Mouse (Mus musculus): ENCODE data around the gene A930002H24Rik.

GRCm38 (mm10) chr17:63886988-63887387 lies 23.4 kb upstream of the A930002H24Rik start:
- no peak for TF ChIP-seq CTCF (IDR thresholded peaks at IDR 0.05; ENCODE audit: borderline replicate concordance, control insufficient read depth, extremely low read depth, insufficient read depth, low read length, poor library complexity)
- TF ChIP-seq POLR2A (IDR thresholded peaks at IDR 0.05; ENCODE audit: control insufficient read depth, extremely low read depth, insufficient read depth, low read length, poor library complexity) = no peak

Data from thymus, adult 2 months (tissue).